Mouse (Mus musculus) frontal cortex, postnatal 36 days (tissue): ENCODE results near the gene Col26a1.

ENCODE experiments used
- DNase-seq, 2 experiments: peaks; one replicate each; pipeline ENCODE4 v3.0.0; 2022; ENCODE audit warnings: low spot score in 2 of 2

Col26a1 gene

GRCm38 (mm10) chr5:136881380-136882009 is 1.5 kb downstream of the Col26a1 start:
- DNase-seq, result peak; percentile 83 to 86

- DNase-seq, result no peak
These were observed 2.9 kb downstream of the Col26a1 start for GRCm38 (mm10) chr5:136880101-136880500.

- no peak for DNase-seq
These were observed 8.7 kb downstream of the Col26a1 start for GRCm38 (mm10) chr5:136874271-136874670.

DNA sequence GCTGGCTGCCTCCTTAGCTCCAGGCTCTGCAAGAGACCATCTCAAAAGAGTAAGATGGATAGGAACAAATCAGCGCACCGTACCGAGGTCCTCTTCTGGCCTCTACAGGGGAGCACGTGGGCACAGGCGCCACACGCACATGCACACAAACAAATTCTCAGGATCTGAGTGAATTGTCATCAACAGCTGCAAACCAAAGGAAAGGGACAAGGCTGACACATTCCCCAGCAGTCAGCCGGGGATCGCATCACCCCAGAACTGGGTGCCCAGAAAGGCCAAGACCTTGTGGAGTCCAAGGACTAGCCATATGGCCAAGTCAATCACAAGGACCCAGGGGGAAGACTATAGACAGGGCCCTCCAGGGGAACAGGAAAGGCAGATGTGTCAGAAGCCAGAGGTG is 10.6 kb downstream of the Col26a1 start:
- no peak for DNase-seq

GRCm38 (mm10) chr5:136869451-136870114 is 13.4 kb downstream of the Col26a1 start:
- DNase-seq, result no peak

DNA sequence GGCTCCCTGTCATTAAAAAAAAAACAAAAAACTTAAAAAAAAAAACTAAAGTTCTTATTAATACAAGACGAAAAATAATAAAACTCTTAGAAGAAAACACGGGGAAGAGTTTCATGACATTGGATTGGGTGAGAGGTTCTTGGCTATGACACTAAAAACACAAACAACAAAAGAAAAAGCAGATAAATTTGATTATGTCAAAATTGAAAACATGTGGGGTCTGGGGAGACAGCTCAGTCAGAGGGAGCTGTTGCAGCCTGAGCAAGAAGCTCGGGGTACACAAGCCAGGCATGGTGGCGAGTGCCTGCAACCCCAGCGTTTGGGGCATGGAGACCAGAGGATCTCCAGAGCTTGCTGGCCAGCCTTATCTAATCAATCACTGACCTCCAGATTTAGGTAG is 15.3 kb downstream of the Col26a1 start:
- DNase-seq, result no peak

GRCm38 (mm10) chr5:136863961-136864674 is 18.9 kb downstream of the Col26a1 start:
- peak in 1 of 2 experiments; percentile 19 for DNase-seq

GRCm38 (mm10) chr5:136863276-136863675 is 19.7 kb downstream of the Col26a1 start:
- no peak for DNase-seq

GRCm38 (mm10) chr5:136862806-136863205 is 20.2 kb downstream of the Col26a1 start:
- no peak for DNase-seq

DNA sequence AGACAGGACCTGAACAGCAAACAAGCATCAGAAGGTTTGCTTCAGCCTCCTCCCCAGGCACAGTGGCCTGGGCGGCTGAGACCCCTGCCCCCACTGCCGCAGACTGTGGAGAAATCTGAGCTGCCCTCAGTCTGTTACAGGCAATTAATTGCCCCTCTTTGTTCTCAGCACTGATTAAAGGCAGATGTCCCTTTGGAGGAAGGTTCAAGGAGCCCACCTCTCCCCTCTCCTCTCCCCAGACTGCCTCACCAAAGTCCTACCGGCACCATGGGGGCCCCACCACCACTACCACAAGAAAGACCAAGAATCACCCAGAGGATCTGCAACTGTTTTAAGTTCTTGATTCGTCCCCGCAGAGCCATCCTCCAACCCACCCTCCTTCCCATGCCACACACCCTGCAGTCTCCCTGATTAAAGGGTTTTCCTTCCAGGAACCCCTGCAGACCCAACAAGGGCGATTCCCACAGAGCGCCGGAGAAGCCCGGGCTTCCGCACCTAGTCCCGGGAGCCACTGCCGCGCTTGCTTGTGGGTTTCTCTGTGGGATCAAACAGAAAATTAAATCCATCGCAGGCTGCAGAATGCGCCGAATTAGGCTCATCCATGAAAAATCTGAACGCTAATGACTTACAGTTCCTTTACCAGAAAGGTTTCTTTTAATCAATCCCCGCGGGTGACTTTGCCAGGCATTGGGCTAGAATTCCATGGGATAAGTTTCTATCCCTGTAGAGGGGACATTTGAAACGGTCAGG is 21.6 kb downstream of the Col26a1 start:
- DNase-seq, result no peak

- DNase-seq, result no peak
These were observed 32.3 kb downstream of the Col26a1 start for GRCm38 (mm10) chr5:136850716-136851115.

DNA sequence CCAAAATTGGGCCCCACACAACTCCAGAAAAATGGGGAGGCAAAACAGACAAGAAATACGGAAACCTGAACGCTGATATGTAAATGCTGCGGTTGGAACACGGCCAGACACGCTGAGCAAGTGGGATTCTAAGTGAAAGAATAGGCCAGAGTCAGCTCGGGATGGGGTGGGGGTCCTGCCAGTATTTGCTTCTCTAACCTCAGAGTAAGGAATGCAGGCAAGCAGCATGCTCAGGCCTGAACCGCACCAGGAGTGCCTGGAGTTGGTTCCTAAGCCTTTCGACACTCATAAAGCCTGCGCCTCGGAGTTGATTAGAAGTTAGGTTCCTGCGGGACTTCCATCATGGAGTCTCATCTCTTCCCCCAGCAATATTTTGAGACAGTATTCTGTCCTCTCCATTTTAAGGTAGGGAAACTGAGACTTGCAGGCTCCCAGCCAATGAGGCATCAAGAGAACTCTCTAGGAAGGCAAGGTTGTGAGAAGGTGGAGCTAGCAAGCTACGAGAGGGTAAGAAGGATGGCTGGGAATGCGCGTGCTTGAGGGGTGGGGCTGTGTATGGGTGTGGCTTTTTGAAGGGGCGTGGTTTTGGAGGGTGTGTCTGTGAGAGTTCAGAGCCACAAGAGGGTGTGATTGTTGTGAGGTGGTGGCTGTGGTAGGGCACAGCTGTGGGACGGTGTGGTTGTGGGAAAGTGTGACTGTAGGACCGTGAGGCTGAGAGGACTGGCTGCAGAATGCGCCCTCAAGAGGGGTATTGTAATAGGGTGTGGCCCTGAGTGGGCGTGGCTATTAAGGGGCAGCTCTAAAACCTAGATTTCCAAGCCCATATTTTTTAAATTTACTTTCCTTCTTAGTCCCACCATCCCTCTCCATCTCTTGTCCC is 36.4 kb downstream of the Col26a1 start:
- no peak for DNase-seq

GRCm38 (mm10) chr5:136843930-136844329 is 39.1 kb downstream of the Col26a1 start:
- DNase-seq, result no peak

- peak; percentile 23 to 36 for DNase-seq
These were observed 43.0 kb downstream of the Col26a1 start for GRCm38 (mm10) chr5:136840036-136840435.

- no peak for DNase-seq
These were observed 50.0 kb downstream of the Col26a1 start for GRCm38 (mm10) chr5:136833053-136833452.

DNA sequence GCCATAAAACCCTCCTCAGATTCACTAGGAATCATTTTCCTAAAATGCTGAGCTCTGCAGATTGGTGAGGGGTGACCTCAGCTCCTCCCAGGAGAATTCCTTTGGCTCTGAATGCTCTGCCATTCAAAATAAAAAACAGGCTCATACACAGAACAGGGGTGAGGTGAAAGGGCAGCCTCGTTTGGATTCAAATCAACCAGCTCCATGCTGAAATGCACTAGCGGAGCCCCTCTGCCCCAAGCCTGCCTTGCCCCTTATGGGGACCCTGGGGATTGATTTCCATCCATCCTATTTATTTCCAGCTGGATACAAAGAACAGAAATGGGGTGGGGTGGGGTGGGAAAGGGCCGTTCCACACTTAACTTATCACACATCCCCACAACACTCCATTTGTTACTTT is 52.9 kb downstream of the Col26a1 start:
- no peak for DNase-seq

- no peak for DNase-seq
These were observed 61.0 kb downstream of the Col26a1 start for GRCm38 (mm10) chr5:136821971-136822370.

DNA sequence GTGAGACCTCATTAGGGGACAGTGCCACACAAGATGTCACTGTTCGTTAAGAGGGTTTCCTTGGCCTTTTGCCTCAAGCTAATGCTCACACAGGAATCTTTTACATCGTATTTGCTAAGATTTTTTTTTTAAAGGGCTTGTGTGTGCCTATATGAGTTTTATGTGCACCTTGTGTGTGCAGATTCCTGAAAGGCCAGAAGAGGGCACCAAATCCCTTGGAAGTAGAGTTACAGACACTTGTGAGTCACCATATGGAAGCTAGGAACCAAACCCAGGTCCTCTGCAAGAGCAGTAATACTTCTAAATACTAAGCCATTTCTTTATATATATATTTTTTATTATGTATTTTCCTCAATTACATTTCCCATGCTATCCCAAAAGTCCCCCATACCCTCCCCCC is 62.1 kb downstream of the Col26a1 start:
- no peak for DNase-seq

- no peak for DNase-seq
These were observed 63.3 kb downstream of the Col26a1 start for GRCm38 (mm10) chr5:136819686-136820085.

- no peak for DNase-seq
These were observed 72.3 kb downstream of the Col26a1 start for GRCm38 (mm10) chr5:136810539-136811374.
